Mouse (Mus musculus) embryo, embryonic 9.5 days (tissue): ENCODE measurements around the gene Otop3.
A peak's percentile ranks its signal among the peaks of the same experiment; 100 is the strongest.

Experiments
- DNase-seq: peaks from one replicate; pipeline ENCODE4 v3.0.0-alpha.2; 2017; ENCODE audit errors: extremely low spot score

Gene Otop3

GRCm38 (mm10) chr11:115318245-115319027, 16.1 kb upstream of the Otop3 start:
- no peak for DNase-seq

GRCm38 (mm10) chr11:115319704-115320383, 14.7 kb upstream of the Otop3 start:
- no peak for DNase-seq

GRCm38 (mm10) chr11:115321906-115322693, 12.4 kb upstream of the Otop3 start, which contains the start of gene Ush1g:
Gene Ush1g, minus strand, starts transcription at chr11:115322041.
- peak; percentile 88 for DNase-seq

GRCm38 (mm10) chr11:115323354-115323753, 11.2 kb upstream of the Otop3 start:
- DNase-seq, result no peak

DNA sequence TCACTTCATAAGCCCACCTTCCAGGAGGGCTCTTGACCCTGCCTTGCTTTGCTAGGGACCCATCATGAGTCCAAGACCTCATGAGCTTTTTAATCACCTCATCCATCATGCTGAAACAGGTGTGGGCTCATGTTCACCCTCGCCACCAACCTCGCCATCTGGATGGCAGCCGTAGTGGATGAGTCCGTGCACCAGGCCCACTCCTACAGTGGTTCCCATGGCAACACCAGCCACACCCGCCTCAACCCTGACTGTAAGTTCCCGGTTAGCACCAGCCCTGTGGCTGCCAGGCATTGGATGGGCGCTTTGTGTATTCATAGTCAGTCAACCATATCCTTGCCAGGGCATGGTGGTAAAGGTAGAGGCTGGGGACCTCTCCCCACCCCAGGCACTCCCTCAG, 7.8 kb upstream of the Otop3 start:
- no peak for DNase-seq

DNA sequence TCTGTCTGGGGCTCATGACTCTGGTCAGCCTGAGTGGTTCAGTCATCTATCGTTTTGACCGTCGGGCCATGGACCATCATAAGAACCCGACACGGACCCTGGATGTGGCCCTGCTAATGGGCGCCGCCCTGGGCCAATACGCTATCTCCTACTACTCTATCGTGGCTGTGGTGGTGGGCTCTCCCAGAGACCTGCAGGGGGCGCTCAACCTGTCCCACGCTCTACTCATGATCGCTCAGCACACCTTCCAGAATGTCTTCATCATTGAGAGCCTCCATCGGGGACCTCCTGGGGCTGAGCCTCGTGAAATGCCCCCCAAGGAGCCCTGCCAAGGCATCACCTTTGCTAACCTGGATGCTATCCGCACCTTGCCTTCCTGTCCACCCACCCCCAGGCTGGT, 5.2 kb upstream of the Otop3 start:
- DNase-seq, result no peak

- DNase-seq, result no peak
These were observed 692 bp downstream of the Otop3 start for GRCm38 (mm10) chr11:115335223-115335622.

- no peak for DNase-seq
These were observed 1.6 kb downstream of the Otop3 start for GRCm38 (mm10) chr11:115336115-115336514.

DNA sequence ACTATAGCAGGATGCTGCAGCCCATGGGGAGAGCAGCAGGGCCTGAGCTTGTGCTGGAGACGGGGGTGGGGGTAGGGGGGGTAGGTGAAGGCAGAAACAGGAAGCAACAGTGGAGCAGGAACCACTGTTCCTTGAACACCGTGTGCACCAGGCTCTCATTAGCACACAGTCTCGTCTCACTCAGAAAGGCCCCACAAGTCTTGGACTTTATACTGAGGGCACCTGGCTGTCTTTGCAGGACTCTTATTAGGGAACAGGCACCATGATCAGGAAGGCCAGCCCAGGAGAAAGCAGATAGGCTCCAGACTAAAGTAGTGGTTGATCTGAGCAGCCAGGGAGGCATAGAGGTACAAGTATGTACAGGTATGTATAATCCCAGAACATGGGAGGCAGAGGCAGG, 2.8 kb downstream of the Otop3 start:
- DNase-seq, result no peak

DNA sequence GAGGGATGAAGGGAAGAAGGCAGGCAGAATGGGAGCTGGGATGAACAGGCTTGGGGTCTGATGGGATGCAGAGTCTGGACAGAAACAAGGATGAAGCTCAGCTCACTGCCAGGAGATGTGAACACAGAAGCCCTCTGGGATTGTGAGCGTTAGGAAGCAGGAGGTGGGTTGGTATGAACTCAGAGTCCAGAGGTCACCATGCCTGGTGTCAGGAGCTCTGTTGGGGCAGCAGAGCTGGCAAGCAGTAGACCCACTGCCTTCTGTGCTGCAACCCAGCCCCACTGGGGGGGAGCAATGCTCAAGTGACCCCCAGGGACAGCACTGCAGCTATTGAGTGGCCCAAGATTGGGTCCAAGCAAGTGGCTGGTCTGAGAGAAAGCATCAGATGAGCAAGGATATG, 3.3 kb downstream of the Otop3 start:
- no peak for DNase-seq

- DNase-seq, result no peak
These were observed 6.7 kb downstream of the Otop3 start for GRCm38 (mm10) chr11:115341246-115341645.

- DNase-seq, result no peak
These were observed 7.3 kb downstream of the Otop3 start for GRCm38 (mm10) chr11:115341866-115342265.

DNA sequence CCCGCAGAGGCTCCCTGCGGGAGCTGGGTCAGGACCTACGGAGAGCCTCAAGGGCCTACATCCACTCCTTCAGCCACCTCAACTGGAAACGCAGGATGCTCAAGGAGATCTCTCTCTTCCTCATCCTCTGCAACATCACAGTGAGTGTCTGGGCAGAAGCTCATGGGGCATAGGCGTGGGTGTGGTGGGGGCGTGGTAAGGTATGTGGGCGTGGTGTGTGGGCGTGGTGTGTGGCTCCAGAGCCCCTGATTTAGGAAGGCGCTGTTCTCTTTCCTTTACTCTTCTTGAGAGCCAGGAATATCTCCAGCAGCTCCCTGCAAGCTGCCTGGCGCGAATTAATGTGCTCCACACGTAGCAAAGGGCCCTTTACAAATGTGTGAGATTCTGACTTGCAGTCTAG, 10.4 kb downstream of the Otop3 start:
- DNase-seq, result no peak

DNA sequence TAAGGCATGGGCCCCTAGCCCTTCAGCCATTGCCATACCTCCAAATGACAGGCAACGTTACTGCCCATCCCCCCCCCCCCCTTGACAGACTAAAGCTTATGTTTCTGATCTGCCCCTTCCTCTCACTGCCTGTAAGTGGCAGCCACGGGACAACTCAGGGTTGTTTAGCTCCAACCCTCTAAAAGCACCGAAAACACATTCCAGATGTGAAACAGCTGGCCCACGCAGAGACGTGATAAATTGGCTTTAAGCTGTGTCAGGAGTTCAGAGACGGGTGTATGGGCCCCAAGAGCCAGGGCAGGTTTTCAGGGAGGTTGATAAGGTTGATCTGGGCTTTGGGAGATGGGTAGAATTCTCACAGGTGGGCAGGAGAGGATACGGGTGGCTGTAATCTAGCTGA, 11.0 kb downstream of the Otop3 start:
- no peak for DNase-seq

DNA sequence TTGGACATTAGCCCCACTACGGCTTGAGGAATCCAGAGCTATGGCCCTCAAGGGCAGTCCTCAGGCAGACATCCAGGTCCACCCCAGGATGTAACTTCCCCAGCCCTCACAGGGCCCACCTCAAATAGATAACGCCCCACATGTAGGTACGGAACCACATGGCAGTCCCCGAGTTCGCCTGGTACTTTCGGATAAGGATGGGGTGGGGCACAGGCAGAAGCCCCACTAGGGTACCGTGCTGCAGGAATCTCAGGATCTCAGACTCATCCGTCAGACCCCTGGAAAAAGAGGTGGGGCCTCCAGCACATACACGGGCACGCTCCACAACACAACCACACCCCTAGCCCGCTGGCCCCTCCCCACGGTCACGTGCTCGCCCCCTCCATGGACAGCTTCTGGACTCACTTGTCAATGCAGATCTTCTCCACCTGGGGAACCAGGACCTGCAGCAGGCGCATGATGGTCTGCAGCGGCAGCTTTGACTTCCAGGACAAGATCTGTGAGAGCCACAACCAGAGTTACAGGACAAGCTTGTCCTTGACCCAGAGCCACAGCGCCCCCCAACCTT, 14.2 kb downstream of the Otop3 start:
- DNase-seq, result no peak

DNA sequence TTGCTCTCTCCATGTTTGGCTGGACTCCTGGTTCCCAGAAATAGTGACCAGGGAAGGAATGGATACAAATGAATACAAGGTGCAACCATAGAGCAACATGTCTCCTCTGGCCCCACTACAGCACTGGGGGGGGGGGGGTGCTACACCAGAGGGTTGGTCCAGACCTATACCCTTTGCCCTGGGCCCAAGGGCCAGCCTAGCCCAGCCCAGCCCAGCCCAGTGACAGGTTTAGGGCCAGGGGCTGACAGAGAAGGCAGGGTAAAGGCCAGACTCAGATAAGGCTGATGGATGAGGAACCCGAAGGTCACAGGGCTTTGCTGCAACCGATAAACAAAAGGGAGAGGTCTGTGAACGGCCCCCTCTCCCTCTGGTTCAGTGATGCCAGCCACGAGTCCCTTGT, 15.4 kb downstream of the Otop3 start:
- no peak for DNase-seq

GRCm38 (mm10) chr11:115353375-115353774, 18.8 kb downstream of the Otop3 start:
- no peak for DNase-seq

DNA sequence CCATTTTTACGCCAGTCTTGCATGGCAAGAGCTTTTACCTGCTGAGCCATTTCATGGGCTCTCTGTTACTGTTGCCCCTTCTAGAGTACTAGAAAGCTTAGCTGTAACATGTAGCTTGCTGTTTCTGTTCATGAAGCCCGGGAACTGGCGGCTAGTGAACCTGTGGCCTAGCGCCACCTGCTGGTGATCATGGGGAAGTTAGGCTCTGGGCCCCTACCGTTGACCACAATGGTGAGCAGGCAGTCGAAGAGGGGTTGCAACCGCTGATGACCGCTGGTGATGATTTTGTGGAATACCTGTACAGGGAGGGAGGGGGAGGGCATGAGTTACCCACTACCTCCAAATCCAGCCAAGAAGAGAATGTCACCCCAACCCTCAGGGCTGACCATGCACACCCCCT, 19.7 kb downstream of the Otop3 start:
- peak; percentile 79 for DNase-seq

DNA sequence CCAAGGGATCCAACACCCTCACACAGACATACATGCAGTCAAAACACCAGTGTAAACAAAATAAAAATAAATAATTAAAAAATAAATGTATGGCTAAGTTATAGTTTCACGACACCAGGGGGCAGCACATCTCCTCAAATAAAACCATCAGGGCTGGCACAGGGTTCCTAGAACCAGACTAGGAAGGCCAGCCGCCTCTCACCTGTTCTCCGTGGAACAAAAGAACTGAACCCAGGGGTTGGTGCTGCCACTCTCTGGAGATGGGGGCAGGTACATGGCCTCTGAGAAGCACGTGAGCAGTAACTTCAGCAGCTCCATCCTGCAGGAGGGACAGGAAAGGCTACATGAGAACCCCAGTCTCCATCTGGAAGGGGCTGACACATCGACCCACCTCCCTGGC, 23.9 kb downstream of the Otop3 start:
- peak; percentile 67 for DNase-seq

GRCm38 (mm10) chr11:115359293-115359692, 24.8 kb downstream of the Otop3 start:
- DNase-seq, result no peak

- DNase-seq, result no peak
These were observed 25.2 kb downstream of the Otop3 start for GRCm38 (mm10) chr11:115359726-115360125.

- no peak for DNase-seq
These were observed 29.6 kb downstream of the Otop3 start for GRCm38 (mm10) chr11:115364136-115364535.
